Mouse (Mus musculus) embryonic stem cell, embryonic (primary cell): ENCODE results near the gene Trim66.

Source experiments
- CTCF ChIA-PET, 4 experiments: fragments of 300-600 bp in 2 of 4; fragments of 350-600 bp in 2 of 4; sonication (Branson Sonifier 250); formaldehyde crosslinking; loops; one replicate each; lab custom pipeline; 2022; ENCODE audit warnings: inconsistent platforms in 2 of 4; lab: Charles Lee
- POLR2A ChIA-PET, 4 experiments: fragments of 300-600 bp in 2 of 4; fragments of 350-600 bp in 2 of 4; sonication (Branson Sonifier 250); formaldehyde crosslinking; loops; one replicate each; lab custom pipeline; 2022; ENCODE audit warnings: antibody characterized with exemption in 4 of 4, inconsistent platforms in 1 of 4; lab: Charles Lee

Trim66 gene

GRCm38 (mm10) chr7:109527536-109527935 lies 19.6 kb upstream of the Trim66 start:
- ChIA-PET POLR2A (interaction anchor here in 3 of 4 experiments (0.6 to 29.8 kb wide), 30 partner anchors 2 to 534 kb away, joined by 3 to 400 read pairs (median 6); partner anchors contain the start of genes Rpl27a (in 3 of the 3), Akip1 (in 2 of the 3), St5 (in 2 of the 3) and Stk33 (in 1 of the 3)), CTCF (interaction anchor here (0.6 to 1.4 kb wide), 9 partner anchors 9 to 1708 kb away, joined by 3 to 11 read pairs (median 3); partner anchors contain the start of genes Rpl27a (in 1 of the 4) and Tmem41b (in 1 of the 4))

GRCm38 (mm10) chr7:109525740-109526663 lies 18.1 kb upstream of the Trim66 start:
- POLR2A ChIA-PET = interaction anchor here (0.5 to 29.8 kb wide), 63 partner anchors 0 to 367 kb away, joined by 3 to 400 read pairs (median 5); partner anchors contain the start of genes Akip1 (in 3 of the 4), Rpl27a (in 3 of the 4), St5 (in 3 of the 4) and Trim66 (in 2 of the 4)
- CTCF ChIA-PET = interaction anchor here in 2 of 4 experiments (0.5 to 1.5 kb wide), 4 partner anchors 93 to 387 kb away, joined by 3 to 6 read pairs (median 3); no protein-coding TSS in a partner anchor

- CTCF ChIA-PET = no interaction called here
Observed at GRCm38 (mm10) chr7:109524763-109525162, 16.8 kb upstream of the Trim66 start.

GRCm38 (mm10) chr7:109524442-109524744 lies 16.5 kb upstream of the Trim66 start:
- ChIA-PET POLR2A (interaction anchor here (0.6 to 29.8 kb wide), 65 partner anchors 2 to 598 kb away, joined by 3 to 400 read pairs (median 5); partner anchors contain the start of genes Akip1 (in 3 of the 4), St5 (in 3 of the 4), Trim66 (in 3 of the 4) and BC051019 (in 1 of the 4)), CTCF (no interaction called here)

More at GRCm38 (mm10) chr7:109524763-109525162, 16.8 kb upstream of the Trim66 start:
- POLR2A ChIA-PET = interaction anchor here (0.5 to 29.8 kb wide), 64 partner anchors 1 to 1852 kb away, joined by 3 to 400 read pairs (median 5); partner anchors contain the start of genes Trim66 (in 4 of the 4), Akip1 (in 3 of the 4), St5 (in 3 of the 4) and BC051019 (in 1 of the 4)

GRCm38 (mm10) chr7:109523741-109524441 lies 16.0 kb upstream of the Trim66 start:
- ChIA-PET POLR2A (interaction anchor here (0.6 to 29.8 kb wide), 72 partner anchors 2 to 599 kb away, joined by 3 to 400 read pairs (median 4); partner anchors contain the start of genes Akip1 (in 3 of the 4), St5 (in 3 of the 4), Trim66 (in 3 of the 4) and BC051019 (in 1 of the 4)), CTCF (interaction anchor here in 1 of 4 experiments (0.7 kb wide), 1 partner anchor 157 kb away, joined by 4 read pairs; no protein-coding TSS in a partner anchor)

GRCm38 (mm10) chr7:109523304-109523703 lies 15.4 kb upstream of the Trim66 start:
- CTCF ChIA-PET = interaction anchor here in 1 of 4 experiments (0.7 kb wide), 1 partner anchor 157 kb away, joined by 4 read pairs; no protein-coding TSS in a partner anchor
- POLR2A ChIA-PET = interaction anchor here (0.7 to 23.6 kb wide), 57 partner anchors 9 to 599 kb away, joined by 3 to 400 read pairs (median 5); partner anchors contain the start of genes Akip1 (in 3 of the 4), St5 (in 3 of the 4), Trim66 (in 3 of the 4) and BC051019 (in 1 of the 4)

- ChIA-PET CTCF (interaction anchor here in 1 of 4 experiments (0.7 kb wide), 1 partner anchor 383 kb away, joined by 3 read pairs; no protein-coding TSS in a partner anchor), POLR2A (interaction anchor here (0.5 to 23.6 kb wide), 40 partner anchors 10 to 545 kb away, joined by 3 to 400 read pairs (median 4); partner anchors contain the start of genes Akip1 (in 2 of the 4), St5 (in 2 of the 4), Trim66 (in 2 of the 4) and Tmem9b (in 1 of the 4))
Observed at GRCm38 (mm10) chr7:109522084-109522483, 14.2 kb upstream of the Trim66 start.

GRCm38 (mm10) chr7:109519936-109520335 lies 12.0 kb upstream of the Trim66 start:
- CTCF ChIA-PET = no interaction called here

GRCm38 (mm10) chr7:109518838-109519696 lies 11.1 kb upstream of the Trim66 start, which contains the start of gene Rpl27a:
Rpl27a (plus strand) TSS chr7:109519147.
- ChIA-PET CTCF (interaction anchor here in 2 of 4 experiments (0.5 to 1.2 kb wide), 5 partner anchors 9 to 380 kb away, joined by 3 to 5 read pairs (median 4); no protein-coding TSS in a partner anchor), POLR2A (interaction anchor here (0.6 to 23.6 kb wide), 310 partner anchors 8 to 1924 kb away, joined by 3 to 400 read pairs (median 4); partner anchors contain the start of genes Trim66 (in 4 of the 4), Akip1 (in 3 of the 4), Lmo1 (in 3 of the 4) and Nrip3 (in 3 of the 4))

More at GRCm38 (mm10) chr7:109519936-109520335, 12.0 kb upstream of the Trim66 start:
- POLR2A ChIA-PET = interaction anchor here in 3 of 4 experiments (0.6 to 23.6 kb wide), 54 partner anchors 10 to 1967 kb away, joined by 3 to 400 read pairs (median 9); partner anchors contain the start of genes Akip1 (in 2 of the 3), St5 (in 2 of the 3) and Trim66 (in 2 of the 3)

- POLR2A ChIA-PET = interaction anchor here (0.6 to 23.6 kb wide), 192 partner anchors 9 to 1326 kb away, joined by 3 to 400 read pairs (median 6); partner anchors contain the start of genes Trim66 (in 4 of the 4), Akip1 (in 3 of the 4), St5 (in 3 of the 4) and Lmo1 (in 2 of the 4)
- CTCF ChIA-PET = interaction anchor here in 2 of 4 experiments (0.6 to 1.2 kb wide), 5 partner anchors 10 to 25 kb away, joined by 3 to 5 read pairs (median 4); partner anchors contain the start of gene Trim66 (in 2 of the 2)
Observed at GRCm38 (mm10) chr7:109518036-109518681, 10.2 kb upstream of the Trim66 start.

- ChIA-PET CTCF (interaction anchor here in 2 of 4 experiments (1.2 to 1.4 kb wide), 2 partner anchors 377 kb away, joined by 3 to 4 read pairs; no protein-coding TSS in a partner anchor), POLR2A (interaction anchor here in 2 of 4 experiments (0.5 to 23.6 kb wide), 19 partner anchors 9 to 459 kb away, joined by 3 to 400 read pairs (median 51); partner anchors contain the start of genes Trim66 (in 2 of the 2), Akip1 (in 1 of the 2), Nrip3 (in 1 of the 2) and St5 (in 1 of the 2))
Observed at GRCm38 (mm10) chr7:109516500-109516899, 8.6 kb upstream of the Trim66 start.

- ChIA-PET POLR2A (interaction anchor here in 2 of 4 experiments (1.2 to 12.5 kb wide), 5 partner anchors 11 to 240 kb away, joined by 3 to 379 read pairs (median 3); partner anchors contain the start of gene Rpl27a (in 1 of the 2)), CTCF (no interaction called here)
Observed at GRCm38 (mm10) chr7:109511838-109512237, 3.9 kb upstream of the Trim66 start.

- ChIA-PET POLR2A (interaction anchor here in 3 of 4 experiments (1.0 to 12.5 kb wide), 6 partner anchors 7 to 241 kb away, joined by 3 to 379 read pairs (median 6); partner anchors contain the start of gene Rpl27a (in 3 of the 3)), CTCF (no interaction called here)
Observed at GRCm38 (mm10) chr7:109510799-109511198, 2.9 kb upstream of the Trim66 start.

GRCm38 (mm10) chr7:109507572-109507971 lies 362 bp downstream of the Trim66 start:
- POLR2A ChIA-PET = interaction anchor here (0.6 to 12.5 kb wide), 33 partner anchors 8 to 741 kb away, joined by 3 to 379 read pairs (median 4); partner anchors contain the start of genes Rpl27a (in 4 of the 4), Akip1 (in 2 of the 4) and St5 (in 2 of the 4)
- CTCF ChIA-PET = interaction anchor here in 2 of 4 experiments (0.6 to 1.4 kb wide), 7 partner anchors 10 to 1914 kb away, joined by 3 to 5 read pairs (median 4); partner anchors contain the start of gene Rpl27a (in 1 of the 2)
